Mouse (Mus musculus) MEL (cell line): ENCODE results near the gene Zfp493.
"Not testable (repeated sequence)": the region's sequence is repeated elsewhere in the genome, so short reads cannot be mapped to it uniquely, and the experiment has no call there.

Experiments
- GATA1 ChIP-seq: IDR thresholded peaks from 2 replicates; pipeline ENCODE4 v1.6.1; 2011; ENCODE audit warnings: low read depth, low read length, improper control_type of control experiment
- MAX ChIP-seq: IDR thresholded peaks from 2 replicates; pipeline ENCODE4 v1.6.1; 2011; ENCODE audit warnings: low read length, improper control_type of control experiment
- POLR2A ChIP-seq, 2 experiments: IDR thresholded peaks; 2 replicates each; pipeline ENCODE4 v1.6.1; 2011 to 2012; ENCODE audit warnings: low read length in 2 of 2, mild to moderate bottlenecking in 2 of 2, control low read depth in 1 of 2, improper control_type of control experiment in 1 of 2, low read depth in 1 of 2, moderate library complexity in 1 of 2; ENCODE audit not compliant: control insufficient read depth in 1 of 2, insufficient read depth in 1 of 2, poor library complexity in 1 of 2

DNA sequence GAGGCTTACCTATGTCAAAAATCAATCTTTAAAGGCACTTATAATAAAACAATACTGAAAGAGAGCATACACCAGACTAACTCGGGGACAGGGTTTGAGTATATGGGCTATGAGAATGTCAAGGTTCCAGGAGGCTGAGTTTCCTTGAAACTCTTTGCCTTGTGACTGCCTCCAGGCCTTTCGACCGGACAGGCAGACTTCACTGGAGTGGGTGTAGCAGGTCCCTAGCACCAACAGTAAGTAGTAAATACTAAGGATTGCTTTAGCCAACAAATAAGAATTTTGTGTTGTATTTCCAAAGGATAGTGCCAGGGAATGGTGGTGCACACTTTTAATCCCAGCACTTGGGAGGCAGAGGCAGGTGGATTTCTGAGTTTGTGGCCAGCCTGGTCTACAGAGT lies 19.7 kb downstream of the Zfp493 start:
- TF ChIP-seq MAX; POLR2A (IDR thresholded peaks at IDR 0.05; ENCODE audit: control insufficient read depth in 1 of 2, insufficient read depth in 1 of 2, low read depth in 1 of 2, low read length in 2 of 2, poor library complexity in 1 of 2); GATA1: not testable (repeated sequence)
